Mouse (Mus musculus): Measurements from ENCODE around the gene Mdm2. TPM values are rescaled to one million over a fixed set of nuclear protein-coding genes. Genes with fewer than 3 reads are reported as not detected.

Mdm2 gene
- total and polyA plus RNA-seq, 2 experiments from 2014 or later = 31.3 to 93.0 TPM

DNA sequence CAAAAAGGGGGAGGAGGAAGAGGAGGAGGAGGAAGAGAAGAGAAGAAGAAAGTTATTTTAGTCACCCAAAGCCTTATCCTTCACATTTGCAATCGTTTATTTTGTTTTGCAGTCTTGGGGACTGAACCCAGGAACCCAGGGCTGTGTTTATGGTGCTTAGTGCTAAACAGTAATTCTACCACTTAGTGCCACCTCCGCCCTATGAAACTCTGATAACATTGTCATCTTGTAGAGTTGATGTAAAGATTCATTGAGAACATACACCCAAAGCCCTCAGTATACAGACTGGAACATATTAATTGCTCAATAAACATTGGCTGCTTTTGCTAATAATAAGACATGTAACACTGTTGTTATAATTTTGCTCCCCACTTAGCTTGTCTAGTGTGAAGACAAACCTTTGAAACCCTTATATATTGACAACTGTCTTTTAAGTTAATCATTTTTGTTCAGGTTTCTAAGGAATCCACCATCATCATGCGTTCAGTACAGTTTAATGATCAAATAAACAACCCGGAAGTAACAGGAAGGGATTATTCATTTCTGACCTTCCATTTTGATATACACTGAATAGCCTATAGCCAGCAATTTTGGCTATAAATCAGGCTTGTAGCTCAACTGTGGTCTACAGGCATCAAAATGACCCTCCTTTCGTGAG is 31.4 kb downstream of the Mdm2 start:
- no peaks in the 10 kb centered on the region for H3K36me3 ChIP-seq (replicated peaks; ENCODE audit: control insufficient read depth, insufficient read depth, low read length)

DNA sequence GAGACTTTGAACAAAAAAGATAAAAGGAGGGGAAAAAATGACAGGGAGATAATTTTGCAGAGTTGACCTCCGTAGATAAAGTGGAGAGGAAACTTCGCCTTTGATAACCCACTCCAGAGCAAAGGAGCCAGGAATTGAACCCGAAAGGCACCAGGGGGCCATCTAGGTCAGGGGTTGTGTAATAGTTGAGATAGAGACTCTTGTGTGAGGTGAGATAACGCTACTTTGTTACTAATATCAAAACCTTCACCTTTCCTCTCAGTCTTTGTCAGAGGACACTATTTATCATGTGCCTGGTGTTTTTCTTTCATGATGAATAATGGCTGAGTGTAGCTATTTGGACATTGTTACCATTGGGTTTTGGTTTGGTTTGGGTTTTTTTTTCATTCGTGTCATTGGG is 32.2 kb downstream of the Mdm2 start:
- H3K4me3 ChIP-seq (ENCODE audit: low read depth, low read length) = no peak overlapping the region
- ATAC-seq (ENCODE audit: insufficient read depth, low read depth) = no peak
- no peaks in the 10 kb centered on the region for H3K27me3 ChIP-seq (ENCODE audit: control insufficient read depth, insufficient read depth, low read length)
- H3K4me1 ChIP-seq (ENCODE audit: control insufficient read depth, insufficient read depth) = no peaks in the 10 kb centered on the region; the same call in 1 of the 2 replicates
- no peak for DNase-seq (ENCODE audit: low spot score)
- H3K9me3 ChIP-seq (replicated peaks; ENCODE audit: control insufficient read depth, low read length) = no peaks in the 10 kb centered on the region
- TF ChIP-seq CTCF (IDR thresholded peaks at IDR 0.05; ENCODE audit: low read depth) (no peak), EP300 (IDR thresholded peaks at IDR 0.05; ENCODE audit: low read depth) (no peak)
- 43% methylated on average over 5 of the region's 5 CpGs for WGBS
- H3K9ac ChIP-seq (replicated peaks; ENCODE audit: low read depth, low read length) = no peak overlapping the region
- no peaks in the 10 kb centered on the region for H3K36me3 ChIP-seq (replicated peaks; ENCODE audit: control insufficient read depth, insufficient read depth, low read length)
- no peak overlapping the region for H3K27ac ChIP-seq (ENCODE audit: low read depth)
- no peak overlapping the region for H3K4me2 ChIP-seq (ENCODE audit: low read depth, low read length)

More for the DNA sequence above, 31.4 kb downstream of the Mdm2 start:
- TF ChIP-seq EP300 (IDR thresholded peaks at IDR 0.05; ENCODE audit: low read depth) = no peak
- TF ChIP-seq CTCF (IDR thresholded peaks at IDR 0.05; ENCODE audit: low read depth) = no peak
- H3K27me3 ChIP-seq (ENCODE audit: control insufficient read depth, insufficient read depth, low read length) = no peaks in the 10 kb centered on the region
- no peak overlapping the region for H3K4me2 ChIP-seq (ENCODE audit: low read depth, low read length)
- no peaks in the 10 kb centered on the region for H3K9me3 ChIP-seq (replicated peaks; ENCODE audit: control insufficient read depth, low read length)
- ATAC-seq (ENCODE audit: insufficient read depth, low read depth) (no peak), DNase-seq (ENCODE audit: low spot score) (no peak)
- no peaks in the 10 kb centered on the region; the same call in 1 of the 2 replicates for H3K4me1 ChIP-seq (ENCODE audit: control insufficient read depth, insufficient read depth)
- WGBS = 79% methylated on average over 5 of the region's 5 CpGs
- no peak overlapping the region for H3K4me3 ChIP-seq (ENCODE audit: low read depth, low read length)
- H3K9ac ChIP-seq (replicated peaks; ENCODE audit: low read depth, low read length) = no peak overlapping the region
- H3K27ac ChIP-seq (ENCODE audit: low read depth) = no peak overlapping the region

DNA sequence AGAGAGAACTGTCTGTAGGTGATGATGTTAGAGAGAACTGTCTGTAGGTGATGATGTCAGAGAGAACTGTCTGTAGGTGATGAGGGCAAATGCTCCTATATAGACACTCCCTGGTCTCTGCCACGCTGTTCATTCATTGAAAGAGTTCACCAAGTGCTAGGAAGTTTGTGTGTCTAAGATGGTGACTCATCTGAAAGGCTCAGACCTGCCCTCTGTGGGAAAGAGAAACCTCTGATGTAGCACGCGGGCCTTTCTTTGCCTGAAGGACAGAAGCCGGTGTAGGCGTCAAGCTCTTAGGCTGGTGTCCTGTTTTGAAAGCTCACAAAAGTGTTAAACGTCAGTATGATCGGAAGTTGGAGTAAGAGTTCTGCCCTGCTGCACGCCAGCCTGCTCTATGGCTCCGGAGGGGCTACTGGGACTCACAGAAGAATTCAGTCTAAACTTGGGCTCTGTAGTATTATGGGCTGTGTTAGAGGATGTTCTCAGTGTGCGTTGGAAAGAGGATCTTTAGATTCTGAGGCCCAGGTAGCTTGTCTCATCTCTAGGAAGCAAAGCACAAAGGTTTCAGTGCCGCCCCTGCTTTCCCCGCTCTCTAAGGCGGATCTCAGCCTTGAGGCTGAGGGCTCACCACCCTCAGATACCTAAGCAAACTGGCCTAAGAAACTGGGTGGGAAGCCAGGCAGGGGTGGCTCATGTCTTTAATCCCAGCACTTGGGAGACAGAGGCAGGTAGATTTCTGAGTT is 32.9 kb downstream of the Mdm2 start:
- DNase-seq (ENCODE audit: low spot score) (no peak), ATAC-seq (ENCODE audit: insufficient read depth, low read depth) (no peak)
- TF ChIP-seq CTCF (IDR thresholded peaks at IDR 0.05; ENCODE audit: low read depth) (no peak), EP300 (IDR thresholded peaks at IDR 0.05; ENCODE audit: low read depth) (no peak)
- 68% methylated on average over 13 of the region's 13 CpGs for WGBS
- no peak overlapping the region for H3K4me2 ChIP-seq (ENCODE audit: low read depth, low read length)
- H3K27me3 ChIP-seq (ENCODE audit: control insufficient read depth, insufficient read depth, low read length) = no peaks in the 10 kb centered on the region
- H3K4me1 ChIP-seq (ENCODE audit: control insufficient read depth, insufficient read depth) = no peaks in the 10 kb centered on the region; the same call in 1 of the 2 replicates
- no peak overlapping the region for H3K27ac ChIP-seq (ENCODE audit: low read depth)
- H3K9ac ChIP-seq (replicated peaks; ENCODE audit: low read depth, low read length) = no peak overlapping the region
- H3K36me3 ChIP-seq (replicated peaks; ENCODE audit: control insufficient read depth, insufficient read depth, low read length) = no peaks in the 10 kb centered on the region
- no peaks in the 10 kb centered on the region for H3K9me3 ChIP-seq (replicated peaks; ENCODE audit: control insufficient read depth, low read length)
- no peak overlapping the region for H3K4me3 ChIP-seq (ENCODE audit: low read depth, low read length)

DNA sequence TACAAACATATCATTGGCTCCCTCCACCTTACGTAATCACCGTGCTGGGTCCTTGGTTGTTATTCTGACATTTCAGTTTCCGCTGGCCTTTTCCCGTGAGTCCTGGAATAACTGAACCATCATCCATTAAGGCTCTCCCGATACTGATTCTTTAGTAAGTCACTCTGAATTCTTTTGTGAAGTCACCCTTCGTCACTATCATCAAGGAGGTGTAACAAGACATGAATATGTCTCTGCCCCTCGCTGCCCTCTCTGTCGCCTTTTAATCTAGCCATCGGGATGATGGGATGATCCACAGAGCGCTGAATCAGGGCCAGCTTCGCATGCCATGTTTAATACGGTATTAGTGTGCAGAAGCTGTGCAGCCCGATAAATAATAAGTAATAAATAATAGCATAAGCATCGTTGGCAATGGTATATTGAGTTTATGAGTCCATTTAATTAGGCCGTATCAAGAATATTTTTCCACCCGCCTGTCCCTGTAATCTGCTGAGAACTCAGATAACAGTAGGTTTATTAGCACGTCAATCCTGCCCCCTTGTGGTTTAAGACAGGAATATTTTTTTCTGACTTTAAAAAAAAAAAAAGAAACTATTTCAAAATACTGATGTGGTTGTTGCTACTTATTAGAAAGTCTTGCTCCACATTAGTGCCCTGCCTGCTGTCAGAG is 33.8 kb downstream of the Mdm2 start:
- Histone ChIP-seq H3K9ac (replicated peaks; ENCODE audit: low read depth, low read length) (no peak overlapping the region), H3K27me3 (ENCODE audit: control insufficient read depth, insufficient read depth, low read length) (no peaks in the 10 kb centered on the region), H3K27ac (ENCODE audit: low read depth) (no peak overlapping the region), H3K36me3 (replicated peaks; ENCODE audit: control insufficient read depth, insufficient read depth, low read length) (no peaks in the 10 kb centered on the region), H3K4me2 (ENCODE audit: low read depth, low read length) (peak overlapping the region; percentile 63), H3K9me3 (replicated peaks; ENCODE audit: control insufficient read depth, low read length) (no peaks in the 10 kb centered on the region), H3K4me1 (ENCODE audit: control insufficient read depth, insufficient read depth) (no peaks in the 10 kb centered on the region; the same call in 1 of the 2 replicates), H3K4me3 (ENCODE audit: low read depth, low read length) (peak overlapping the region; percentile 27)
- DNase-seq (ENCODE audit: low spot score) = peak; percentile 43
- peak; percentile 57 for TF ChIP-seq CTCF (IDR thresholded peaks at IDR 0.05; ENCODE audit: low read depth)
- TF ChIP-seq EP300 (IDR thresholded peaks at IDR 0.05; ENCODE audit: low read depth) = no peak
- WGBS = 21% methylated on average over 17 of the region's 17 CpGs
- no peak for ATAC-seq (ENCODE audit: insufficient read depth, low read depth)

DNA sequence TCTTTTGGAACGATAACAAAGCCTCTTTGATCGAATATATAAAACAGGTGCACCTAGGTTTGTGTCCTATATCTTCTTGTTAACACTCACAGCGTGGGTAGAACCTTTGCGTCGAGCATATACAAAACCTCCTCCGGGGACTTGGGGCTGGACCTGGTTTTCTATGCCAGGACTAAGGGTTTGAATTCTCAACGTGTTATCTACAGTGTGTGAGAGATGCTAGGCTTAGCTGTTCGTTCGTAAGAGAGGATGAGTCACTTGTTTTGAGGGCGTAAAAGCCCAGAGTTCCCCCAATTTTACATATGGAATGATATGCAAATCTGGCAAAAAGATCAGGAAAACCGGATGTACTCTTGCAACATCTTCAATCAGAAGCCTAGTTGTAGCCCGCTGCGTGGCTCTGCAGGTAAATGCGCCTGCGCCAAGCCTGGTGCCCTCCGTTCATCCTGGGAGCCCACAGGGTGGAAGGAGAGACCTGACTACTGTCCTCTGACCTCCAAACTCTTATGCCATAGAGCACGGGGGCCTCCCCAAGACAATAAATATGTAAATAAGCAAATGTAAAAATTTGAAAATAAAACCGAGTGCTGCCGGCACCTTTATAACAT is 34.4 kb downstream of the Mdm2 start:
- H3K4me2 ChIP-seq (ENCODE audit: low read depth, low read length) = peak overlapping the region; percentile 63
- H3K36me3 ChIP-seq (replicated peaks; ENCODE audit: control insufficient read depth, insufficient read depth, low read length) = no peaks in the 10 kb centered on the region
- WGBS = 22% methylated on average over 19 of the region's 19 CpGs
- TF ChIP-seq CTCF (IDR thresholded peaks at IDR 0.05; ENCODE audit: low read depth) (no peak), EP300 (IDR thresholded peaks at IDR 0.05; ENCODE audit: low read depth) (no peak)
- H3K9me3 ChIP-seq (replicated peaks; ENCODE audit: control insufficient read depth, low read length) = no peaks in the 10 kb centered on the region
- H3K4me3 ChIP-seq (ENCODE audit: low read depth, low read length) = peak overlapping the region; percentile 27
- no peaks in the 10 kb centered on the region for H3K27me3 ChIP-seq (ENCODE audit: control insufficient read depth, insufficient read depth, low read length)
- no peak overlapping the region for H3K9ac ChIP-seq (replicated peaks; ENCODE audit: low read depth, low read length)
- DNase-seq (ENCODE audit: low spot score) = no peak
- no peak for ATAC-seq (ENCODE audit: insufficient read depth, low read depth)
- H3K27ac ChIP-seq (ENCODE audit: low read depth) = no peak overlapping the region
- H3K4me1 ChIP-seq (ENCODE audit: control insufficient read depth, insufficient read depth) = no peaks in the 10 kb centered on the region; the same call in 1 of the 2 replicates
